Mouse (Mus musculus): ENCODE measurements around the gene Prkar1a. TPM values are rescaled to one million over a fixed set of nuclear protein-coding genes. Genes with fewer than 3 reads are reported as not detected.

Prkar1a gene
- polyA plus RNA-seq, 1 experiment from 2014 or later: 367 TPM

DNA sequence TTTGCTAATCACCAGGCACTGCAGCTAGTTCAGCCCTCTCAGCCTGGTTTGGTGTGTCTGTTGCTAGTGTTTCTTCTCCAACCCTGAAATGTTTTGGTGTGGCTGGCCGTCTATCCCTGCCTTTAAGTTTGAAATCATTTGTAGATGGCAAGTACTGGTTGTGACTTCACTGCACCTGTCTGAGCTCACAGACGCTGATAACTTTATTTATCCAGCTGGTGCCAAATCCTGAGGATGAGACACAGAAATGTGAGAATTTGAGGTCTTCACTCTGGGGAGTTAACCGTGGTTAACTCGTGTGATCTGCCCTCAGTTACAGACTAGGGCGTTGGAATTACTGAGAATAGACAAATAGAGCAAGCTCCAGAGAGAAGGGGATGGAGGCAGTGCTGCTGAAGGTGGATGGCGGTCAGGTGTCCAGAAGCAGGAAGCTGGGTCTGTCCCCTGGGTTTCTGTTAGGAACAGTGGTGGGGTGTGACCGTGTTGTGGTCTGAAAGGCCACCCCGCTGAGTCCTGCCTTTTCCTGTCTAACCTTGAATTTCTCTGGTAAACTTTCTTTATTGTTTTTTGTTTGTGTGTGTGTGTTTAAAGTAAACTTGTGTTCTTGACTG, 19.0 kb downstream of the Prkar1a start:
- H3K27me3 ChIP-seq (ENCODE audit: control insufficient read depth, insufficient read depth, low read length): no peaks in the 10 kb centered on the region
- H3K4me1 ChIP-seq (ENCODE audit: control insufficient read depth, insufficient read depth, low read length): no peaks in the 10 kb centered on the region
- 79% methylated on average over 8 of the region's 8 CpGs for WGBS
- no peak overlapping the region for H3K4me2 ChIP-seq (replicated peaks; ENCODE audit: low read depth, low read length)
- no peak overlapping the region for H3K4me3 ChIP-seq (ENCODE audit: low read length)
- H3K9ac ChIP-seq (ENCODE audit: low read depth, low read length): no peak overlapping the region
- H3K9me3 ChIP-seq (ENCODE audit: control insufficient read depth, low read length): no peaks in the 10 kb centered on the region
- peaks cover 70% of the 10 kb centered on the region for H3K36me3 ChIP-seq (ENCODE audit: control insufficient read depth, insufficient read depth, low read length)
- no peak for ATAC-seq (ENCODE audit: low FRiP score, low TSS enrichment)
- H3K27ac ChIP-seq (ENCODE audit: low read depth, low read length): no peak overlapping the region

DNA sequence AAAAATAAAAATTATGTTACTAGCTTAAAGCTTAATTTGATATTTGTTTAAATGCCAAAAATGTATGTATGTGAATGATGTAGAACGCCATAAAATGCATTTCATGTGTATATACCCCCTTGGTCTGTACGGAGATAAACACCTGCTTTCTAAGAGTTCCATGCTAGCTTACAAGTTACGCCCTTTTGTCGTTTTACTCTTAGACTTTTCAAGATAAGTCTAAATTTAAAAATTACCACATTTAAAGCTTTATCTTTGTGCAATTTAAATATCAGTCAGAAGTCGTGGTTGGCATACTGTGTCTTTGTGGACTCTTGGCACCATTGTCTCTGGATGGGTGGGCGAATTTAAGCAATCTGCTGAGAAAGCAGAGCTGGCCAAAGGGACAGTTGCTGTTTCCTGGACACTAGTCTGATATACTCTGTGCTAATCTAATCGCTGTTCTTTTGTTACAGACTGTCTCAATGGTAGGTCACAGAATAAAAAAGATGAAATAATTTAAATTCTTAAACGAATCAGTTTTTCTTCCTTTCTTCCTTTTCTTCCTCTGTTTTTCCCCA, 20.0 kb downstream of the Prkar1a start:
- no peaks in the 10 kb centered on the region for H3K9me3 ChIP-seq (ENCODE audit: control insufficient read depth, low read length)
- no peak overlapping the region for H3K27ac ChIP-seq (ENCODE audit: low read depth, low read length)
- H3K4me2 ChIP-seq (replicated peaks; ENCODE audit: low read depth, low read length): no peak overlapping the region
- no peak overlapping the region for H3K9ac ChIP-seq (ENCODE audit: low read depth, low read length)
- no peaks in the 10 kb centered on the region for H3K27me3 ChIP-seq (ENCODE audit: control insufficient read depth, insufficient read depth, low read length)
- no peak overlapping the region for H3K4me3 ChIP-seq (ENCODE audit: low read length)
- 91% methylated on average over 8 of the region's 8 CpGs for WGBS
- H3K36me3 ChIP-seq (ENCODE audit: control insufficient read depth, insufficient read depth, low read length): peaks cover 60% of the 10 kb centered on the region
- no peaks in the 10 kb centered on the region for H3K4me1 ChIP-seq (ENCODE audit: control insufficient read depth, insufficient read depth, low read length)
- ATAC-seq (ENCODE audit: low FRiP score, low TSS enrichment): no peak

DNA sequence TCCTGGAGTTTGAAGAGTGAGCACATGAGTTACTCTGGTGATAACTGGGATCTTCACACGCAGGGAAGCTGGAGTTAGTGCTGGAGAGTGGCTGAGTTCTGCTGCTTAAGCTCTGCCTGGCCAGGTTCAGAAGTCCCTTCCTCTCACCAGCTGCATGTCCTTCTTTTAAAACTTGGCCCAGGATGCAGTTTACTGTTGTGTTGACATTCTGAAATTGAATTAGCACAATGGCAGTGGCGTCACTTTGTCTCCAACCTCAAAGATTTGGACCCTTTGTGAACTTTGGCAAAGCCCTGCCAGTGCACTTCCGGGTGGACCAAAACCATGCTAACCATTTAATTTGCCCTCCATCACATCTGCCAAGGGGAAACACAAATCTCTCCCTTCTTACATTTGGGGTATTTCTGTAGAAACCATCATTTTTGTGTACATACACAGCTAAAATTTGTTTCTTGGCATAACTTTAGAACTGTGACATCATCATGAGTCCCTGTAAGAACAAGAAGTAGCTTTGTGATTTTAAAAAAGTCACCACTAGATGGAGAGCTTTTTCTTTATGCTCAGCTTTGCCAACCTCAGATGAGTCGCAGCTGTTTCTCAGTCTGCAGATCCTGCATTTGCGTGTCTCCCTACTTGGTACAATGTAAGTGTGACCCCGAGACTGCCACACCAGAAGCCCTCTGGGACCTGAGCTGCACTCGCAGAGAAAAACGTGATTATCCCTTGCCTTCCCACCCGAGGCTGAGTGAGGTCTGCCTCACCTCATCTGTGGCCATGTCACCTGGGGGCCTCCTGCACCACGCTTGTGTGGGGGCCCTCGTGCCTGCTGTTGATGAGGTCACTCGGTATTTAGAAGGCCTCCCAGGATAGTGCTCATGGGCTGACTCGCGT, 21.1 kb downstream of the Prkar1a start:
- peak; percentile 75 for ATAC-seq (ENCODE audit: low FRiP score, low TSS enrichment)
- no peak overlapping the region for H3K9ac ChIP-seq (ENCODE audit: low read depth, low read length)
- H3K4me2 ChIP-seq (replicated peaks; ENCODE audit: low read depth, low read length): no peak overlapping the region
- no peak overlapping the region for H3K4me3 ChIP-seq (ENCODE audit: low read length)
- no peaks in the 10 kb centered on the region for H3K9me3 ChIP-seq (ENCODE audit: control insufficient read depth, low read length)
- H3K27me3 ChIP-seq (ENCODE audit: control insufficient read depth, insufficient read depth, low read length): no peaks in the 10 kb centered on the region
- no peak overlapping the region for H3K27ac ChIP-seq (ENCODE audit: low read depth, low read length)
- H3K4me1 ChIP-seq (ENCODE audit: control insufficient read depth, insufficient read depth, low read length): no peaks in the 10 kb centered on the region
- H3K36me3 ChIP-seq (ENCODE audit: control insufficient read depth, insufficient read depth, low read length): peaks cover 50% of the 10 kb centered on the region
- WGBS: 55% methylated on average over 14 of the region's 14 CpGs

DNA sequence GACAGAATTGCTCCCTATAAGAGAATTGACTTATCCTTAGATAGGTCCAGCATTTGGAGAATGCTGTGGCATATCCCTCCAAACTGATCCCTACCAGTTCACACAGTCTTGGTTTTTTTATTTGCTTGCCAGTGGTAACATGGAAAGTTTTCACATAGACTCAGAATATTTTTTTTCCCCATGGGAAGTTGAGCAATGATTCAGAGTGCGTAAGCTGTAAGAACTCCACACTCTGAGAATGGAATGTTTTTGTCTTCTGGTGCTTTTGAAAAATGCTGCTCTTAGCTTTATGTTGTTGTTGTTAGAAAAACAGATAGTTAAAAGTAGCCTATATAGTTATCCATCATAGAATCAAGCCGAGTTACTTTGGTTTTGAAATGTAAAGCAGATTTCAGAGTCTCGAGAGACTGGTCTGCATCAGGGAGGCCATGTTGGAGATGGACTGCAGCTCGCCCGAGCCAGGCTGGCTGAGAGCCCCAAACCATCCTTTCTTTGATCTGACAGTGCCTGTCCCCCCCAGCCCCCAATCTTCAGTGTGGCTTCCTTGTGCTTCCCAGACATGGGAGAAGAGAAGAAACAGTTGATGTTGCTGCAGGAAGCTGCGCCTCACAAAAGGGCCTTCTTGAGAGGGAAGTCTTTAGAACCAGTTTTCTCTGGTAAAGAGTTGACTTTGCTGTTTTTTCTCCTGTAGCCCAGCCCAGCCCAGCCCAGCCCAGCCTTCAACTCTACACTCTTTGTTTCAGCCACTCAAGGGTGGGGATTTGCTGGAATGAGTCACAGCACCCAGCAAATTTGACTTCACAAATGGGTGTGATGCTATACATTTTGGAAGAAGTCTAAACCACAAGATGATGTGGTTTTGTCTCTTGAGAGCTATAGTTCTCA, 22.2 kb downstream of the Prkar1a start:
- Histone ChIP-seq H3K27ac (ENCODE audit: low read depth, low read length) (no peak overlapping the region; the same call in 1 of the 2 replicates), H3K4me3 (ENCODE audit: low read length) (no peak overlapping the region)
- no peak for ATAC-seq (ENCODE audit: low FRiP score, low TSS enrichment)

GRCm38 (mm10) chr11:109672021-109672324, 22.8 kb downstream of the Prkar1a start:
- Histone ChIP-seq H3K4me1 (ENCODE audit: control insufficient read depth, insufficient read depth, low read length) (no peaks in the 10 kb centered on the region), H3K27ac (ENCODE audit: low read depth, low read length) (no peak overlapping the region; the same call in 1 of the 2 replicates), H3K4me3 (ENCODE audit: low read length) (no peak overlapping the region), H3K4me2 (replicated peaks; ENCODE audit: low read depth, low read length) (no peak overlapping the region), H3K27me3 (ENCODE audit: control insufficient read depth, insufficient read depth, low read length) (no peaks in the 10 kb centered on the region), H3K9ac (ENCODE audit: low read depth, low read length) (no peak overlapping the region), H3K9me3 (ENCODE audit: control insufficient read depth, low read length) (no peaks in the 10 kb centered on the region), H3K36me3 (ENCODE audit: control insufficient read depth, insufficient read depth, low read length) (peaks cover 33% of the 10 kb centered on the region)
- no peak for ATAC-seq (ENCODE audit: low FRiP score, low TSS enrichment)
- 90% methylated on average over 5 of the region's 5 CpGs for WGBS

More for the DNA sequence above, 22.2 kb downstream of the Prkar1a start:
- H3K4me1 ChIP-seq (ENCODE audit: control insufficient read depth, insufficient read depth, low read length): no peaks in the 10 kb centered on the region
- H3K4me2 ChIP-seq (replicated peaks; ENCODE audit: low read depth, low read length): no peak overlapping the region
- H3K36me3 ChIP-seq (ENCODE audit: control insufficient read depth, insufficient read depth, low read length): peaks cover 39% of the 10 kb centered on the region
- H3K9me3 ChIP-seq (ENCODE audit: control insufficient read depth, low read length): no peaks in the 10 kb centered on the region
- H3K27me3 ChIP-seq (ENCODE audit: control insufficient read depth, insufficient read depth, low read length): no peaks in the 10 kb centered on the region
- WGBS: 74% methylated on average over 6 of the region's 6 CpGs
- H3K9ac ChIP-seq (ENCODE audit: low read depth, low read length): no peak overlapping the region

- peaks cover 28% of the 10 kb centered on the region for H3K36me3 ChIP-seq (ENCODE audit: control insufficient read depth, insufficient read depth, low read length)
- H3K27me3 ChIP-seq (ENCODE audit: control insufficient read depth, insufficient read depth, low read length): no peaks in the 10 kb centered on the region
- 90% methylated on average over 8 of the region's 8 CpGs for WGBS
- H3K4me3 ChIP-seq (ENCODE audit: low read length): no peak overlapping the region
- no peak overlapping the region for H3K27ac ChIP-seq (ENCODE audit: low read depth, low read length)
- H3K9me3 ChIP-seq (ENCODE audit: control insufficient read depth, low read length): no peaks in the 10 kb centered on the region
- no peak overlapping the region for H3K4me2 ChIP-seq (replicated peaks; ENCODE audit: low read depth, low read length)
- no peak for ATAC-seq (ENCODE audit: low FRiP score, low TSS enrichment)
- H3K4me1 ChIP-seq (ENCODE audit: control insufficient read depth, insufficient read depth, low read length): no peaks in the 10 kb centered on the region
- H3K9ac ChIP-seq (ENCODE audit: low read depth, low read length): no peak overlapping the region
Observed at GRCm38 (mm10) chr11:109672396-109672795, 23.2 kb downstream of the Prkar1a start.

GRCm38 (mm10) chr11:109672881-109673739, 23.9 kb downstream of the Prkar1a start:
- Histone ChIP-seq H3K27ac (ENCODE audit: low read depth, low read length) (no peak overlapping the region), H3K9ac (ENCODE audit: low read depth, low read length) (peak overlapping the region; percentile 12; the same call in 1 of the 2 replicates), H3K4me2 (replicated peaks; ENCODE audit: low read depth, low read length) (no peak overlapping the region), H3K4me1 (ENCODE audit: control insufficient read depth, insufficient read depth, low read length) (no peaks in the 10 kb centered on the region), H3K9me3 (ENCODE audit: control insufficient read depth, low read length) (no peaks in the 10 kb centered on the region), H3K27me3 (ENCODE audit: control insufficient read depth, insufficient read depth, low read length) (no peaks in the 10 kb centered on the region), H3K36me3 (ENCODE audit: control insufficient read depth, insufficient read depth, low read length) (peaks cover 21% of the 10 kb centered on the region), H3K4me3 (ENCODE audit: low read length) (no peak overlapping the region)
- ATAC-seq (ENCODE audit: low FRiP score, low TSS enrichment): peak; percentile 54; the same call in 1 of the 2 replicates
- WGBS: 42% methylated on average over 21 of the region's 21 CpGs

DNA sequence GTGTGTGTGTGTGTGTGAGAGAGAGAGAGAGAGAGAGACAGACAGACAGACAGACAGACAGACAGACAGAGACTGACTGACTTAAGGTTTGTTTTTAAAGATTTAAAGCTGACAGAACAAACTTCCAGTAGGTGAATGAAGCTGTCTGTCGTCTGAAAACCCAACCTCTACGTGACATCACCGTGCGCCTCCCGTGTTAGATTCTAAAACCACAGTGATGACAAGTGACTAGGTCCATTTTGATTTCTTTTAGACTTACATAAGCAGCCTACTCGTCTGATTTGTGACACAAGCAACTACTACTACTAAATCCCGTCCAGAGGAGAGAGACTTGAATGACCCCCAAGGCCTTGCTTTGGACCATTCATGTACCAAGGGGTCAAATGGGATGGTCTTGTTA, 24.5 kb downstream of the Prkar1a start:
- Histone ChIP-seq H3K27me3 (ENCODE audit: control insufficient read depth, insufficient read depth, low read length) (no peaks in the 10 kb centered on the region), H3K4me1 (ENCODE audit: control insufficient read depth, insufficient read depth, low read length) (no peaks in the 10 kb centered on the region), H3K4me3 (ENCODE audit: low read length) (no peak overlapping the region), H3K9me3 (ENCODE audit: control insufficient read depth, low read length) (no peaks in the 10 kb centered on the region), H3K27ac (ENCODE audit: low read depth, low read length) (no peak overlapping the region), H3K36me3 (ENCODE audit: control insufficient read depth, insufficient read depth, low read length) (peaks cover 15% of the 10 kb centered on the region; the same call in 1 of the 2 replicates), H3K9ac (ENCODE audit: low read depth, low read length) (peak overlapping the region; percentile 12; the same call in 1 of the 2 replicates), H3K4me2 (replicated peaks; ENCODE audit: low read depth, low read length) (no peak overlapping the region)
- ATAC-seq (ENCODE audit: low FRiP score, low TSS enrichment): no peak
- 72% methylated on average over 7 of the region's 7 CpGs for WGBS
